Mouse (Mus musculus) intestine, embryonic 14.5 days (tissue): ENCODE data around the gene Bcl3. TPM values are rescaled to one million over a fixed set of nuclear protein-coding genes. Genes with fewer than 3 reads are reported as not detected.

Experiments used
- ATAC-seq: fragments of 200-750 bp; cut with Nextera tagmentation; replicated peaks from 2 replicates; pipeline ENCODE4 v1.8.0; 2017; ENCODE audit warnings: low read depth, moderate number of reproducible peaks, moderate TSS enrichment, moderate library complexity; ENCODE audit not compliant: low FRiP score, low TSS enrichment
- DNase-seq: peaks from one replicate; pipeline ENCODE4 v3.0.0-alpha.2; 2018; ENCODE audit warnings: low spot score
- H3K27ac ChIP-seq: fragments of 300-500 bp; sonication (generic); 2 replicates; pipeline ENCODE4 v1.5.1; 2014; ENCODE audit warnings: low read depth, mild to moderate bottlenecking, control low read depth
- H3K27me3 ChIP-seq: fragments of 300-500 bp; sonication (generic); replicated peaks from 2 replicates; pipeline ENCODE4 v1.6.1; 2014; ENCODE audit warnings: low read length, control low read depth; ENCODE audit not compliant: control insufficient read depth, insufficient read depth
- H3K36me3 ChIP-seq: fragments of 300-500 bp; sonication (generic); 2 replicates; pipeline ENCODE4 v1.6.1; 2014; ENCODE audit warnings: low read length, control low read depth; ENCODE audit not compliant: control insufficient read depth, insufficient read depth
- H3K4me1 ChIP-seq: fragments of 300-500 bp; sonication (generic); replicated peaks from 2 replicates; pipeline ENCODE4 v1.6.1; 2014; ENCODE audit warnings: low read length, control low read depth, mixed read lengths; ENCODE audit not compliant: control insufficient read depth, insufficient read depth
- H3K4me2 ChIP-seq: fragments of 300-500 bp; sonication (generic); 2 replicates; pipeline ENCODE4 v1.6.1; 2014; ENCODE audit warnings: low read length
- H3K4me3 ChIP-seq: fragments of 300-500 bp; sonication (generic); 2 replicates; pipeline ENCODE4 v1.5.1; 2014; ENCODE audit warnings: low read depth, low read length, control low read depth, mixed read lengths
- H3K9ac ChIP-seq: fragments of 300-500 bp; sonication (generic); 2 replicates; pipeline ENCODE4 v1.6.1; 2014; ENCODE audit warnings: mild to moderate bottlenecking, low read length
- H3K9me3 ChIP-seq: fragments of 300-500 bp; sonication (generic); 2 replicates; pipeline ENCODE4 v1.6.1; 2016; ENCODE audit warnings: low read length, control low read depth; ENCODE audit not compliant: control insufficient read depth
- WGBS: fragments of 180-500 bp; shearing (Covaris S2); extraction: QIAGEN DNeasy Blood & Tissue Kit; methylation state at CpG from one replicate; pipeline ENCODE4 v1.1.7; 2014; 5-methylcytosine and 5-hydroxymethylcytosine counted together
- polyA plus RNA-seq: library from polyadenylated mRNA; unstranded; fragments of >200 nt; fragmentation: Nextera tagmentation; extraction: Ambion mirVana; gene quantifications from 2 replicates; pipeline ENCODE4 v1.2.1, GENCODE M21; 2014

Gene Bcl3
- polyA plus RNA-seq, 1 experiment from 2014 or later: 13.5 TPM

- no peak for ATAC-seq
- no peak overlapping the region for H3K9ac ChIP-seq
- no peak overlapping the region for H3K4me3 ChIP-seq
- H3K4me1 ChIP-seq: peaks cover 6% of the 10 kb centered on the region
- H3K9me3 ChIP-seq: no peaks in the 10 kb centered on the region
- WGBS: 78% methylated on average over 13 of the region's 13 CpGs
- H3K36me3 ChIP-seq: peaks cover 36% of the 10 kb centered on the region
- H3K27me3 ChIP-seq: no peaks in the 10 kb centered on the region
- H3K27ac ChIP-seq: no peak overlapping the region
- no peak overlapping the region for H3K4me2 ChIP-seq
- no peak for DNase-seq
These were observed 58.6 kb downstream of the Bcl3 start for GRCm38 (mm10) chr7:19763829-19764477.

GRCm38 (mm10) chr7:19762283-19762682 lies 60.3 kb downstream of the Bcl3 start:
- Histone ChIP-seq H3K36me3 (peaks cover 47% of the 10 kb centered on the region), H3K27ac (no peak overlapping the region)
- no peak for ATAC-seq

GRCm38 (mm10) chr7:19760021-19760420 lies 62.5 kb downstream of the Bcl3 start:
- 89% methylated on average over 13 of the region's 13 CpGs for WGBS
- Histone ChIP-seq H3K4me2 (no peak overlapping the region), H3K36me3 (peaks cover 37% of the 10 kb centered on the region), H3K9ac (no peak overlapping the region), H3K4me3 (no peak overlapping the region), H3K4me1 (no peaks in the 10 kb centered on the region), H3K27ac (no peak overlapping the region), H3K27me3 (no peaks in the 10 kb centered on the region), H3K9me3 (no peaks in the 10 kb centered on the region)
- DNase-seq (no peak), ATAC-seq (no peak)

More at GRCm38 (mm10) chr7:19762283-19762682, 60.3 kb downstream of the Bcl3 start:
- no peak overlapping the region for H3K9ac ChIP-seq
- H3K9me3 ChIP-seq: no peaks in the 10 kb centered on the region
- H3K4me2 ChIP-seq: no peak overlapping the region
- no peak for DNase-seq
- 60% methylated on average over 11 of the region's 11 CpGs for WGBS
- no peaks in the 10 kb centered on the region for H3K4me1 ChIP-seq
- no peak overlapping the region for H3K4me3 ChIP-seq
- H3K27me3 ChIP-seq: no peaks in the 10 kb centered on the region

GRCm38 (mm10) chr7:19758623-19759022 lies 63.9 kb downstream of the Bcl3 start:
- Histone ChIP-seq H3K27ac (no peak overlapping the region), H3K4me1 (0 out of 2 replicates have a peak, but pooled peaks cover 3% of the 10 kb centered on the region), H3K36me3 (peaks cover 23% of the 10 kb centered on the region), H3K9me3 (no peaks in the 10 kb centered on the region), H3K27me3 (no peaks in the 10 kb centered on the region), H3K4me3 (no peak overlapping the region), H3K4me2 (no peak overlapping the region), H3K9ac (no peak overlapping the region)
- DNase-seq: no peak
- ATAC-seq: no peak
- 93% methylated on average over 13 of the region's 13 CpGs for WGBS

Other genes starting within 250 kb of the Bcl3 start
- gene Zfp296, start 245.5 kb downstream of the Bcl3 start, polyA plus RNA-seq: 1.1 and 1.4 TPM in 2 replicates
- 176 and 180 TPM in 2 replicates for gene Gemin7, start 245.2 kb downstream of the Bcl3 start, polyA plus RNA-seq
- 41.4 and 46.4 TPM in 2 replicates for gene Clasrp, start 218.3 kb downstream of the Bcl3 start, polyA plus RNA-seq
- 9.4 and 9.5 TPM in 2 replicates for gene Relb, start 193.3 kb downstream of the Bcl3 start, polyA plus RNA-seq
- gene Clptm1, start 157.7 kb downstream of the Bcl3 start, polyA plus RNA-seq: 75.2 and 84.6 TPM in 2 replicates
- 11.5 and 13.7 TPM in 2 replicates for gene Apoc2, start 144.8 kb downstream of the Bcl3 start, polyA plus RNA-seq
- gene Gm44805, start 141.3 kb downstream of the Bcl3 start, polyA plus RNA-seq: not detected in 2 replicates
- gene Apoc4, start 141.3 kb downstream of the Bcl3 start, polyA plus RNA-seq: 0.17 TPM in 1 of 2 replicates, not detected in the other
- 8.3 and 9.1 TPM in 2 replicates for gene Apoc1, start 130.1 kb downstream of the Bcl3 start, polyA plus RNA-seq
- 227 and 233 TPM in 2 replicates for gene Apoe, start 123.6 kb downstream of the Bcl3 start, polyA plus RNA-seq
- gene Tomm40, start 107.3 kb downstream of the Bcl3 start, polyA plus RNA-seq: 143 and 174 TPM in 2 replicates
- gene Nectin2, start 72.3 kb downstream of the Bcl3 start, polyA plus RNA-seq: 136 TPM in 2 replicates
- 89.6 and 93.4 TPM in 2 replicates for gene Bcam, start 51.8 kb downstream of the Bcl3 start, polyA plus RNA-seq
- gene Cblc, start 26.0 kb downstream of the Bcl3 start, polyA plus RNA-seq: 13.5 and 14.0 TPM in 2 replicates
- 0.31 and 0.42 TPM in 2 replicates for gene Gm19345, start 29.2 kb upstream of the Bcl3 start, polyA plus RNA-seq
- not detected in 2 replicates for gene Ceacam16, start 38.5 kb upstream of the Bcl3 start, polyA plus RNA-seq
- gene Ceacam19, start 65.2 kb upstream of the Bcl3 start, polyA plus RNA-seq: not detected in 2 replicates
- 10.6 and 11.9 TPM in 2 replicates for gene Pvr, start 98.4 kb upstream of the Bcl3 start, polyA plus RNA-seq
- 1.1 and 1.7 TPM in 2 replicates for gene Igsf23, start 128.0 kb upstream of the Bcl3 start, polyA plus RNA-seq
- gene Ceacam20, start 142.6 kb upstream of the Bcl3 start, polyA plus RNA-seq: 0.05 TPM in 1 of 2 replicates, not detected in the other
- not detected in 2 replicates for gene Nlrp9b, start 168.7 kb upstream of the Bcl3 start, polyA plus RNA-seq